Mouse (Mus musculus) forebrain, embryonic 15.5 days (tissue): Measurements from ENCODE around the gene Gm10197. TPM values are rescaled to one million over a fixed set of nuclear protein-coding genes. Genes with fewer than 3 reads are reported as not detected.
A peak's percentile ranks its signal among the peaks of the same experiment; 100 is the strongest.

Experiments
- ATAC-seq: fragments of 200-750 bp; cut with Nextera tagmentation; replicated peaks from 2 replicates; pipeline ENCODE4 v1.8.0; 2017; ENCODE audit warnings: mild to moderate bottlenecking, moderate TSS enrichment, moderate library complexity
- H3K27ac ChIP-seq: fragments of 300-500 bp; sonication (generic); replicated peaks from 2 replicates; pipeline ENCODE4 v1.5.1; 2015; ENCODE audit warnings: mild to moderate bottlenecking, inconsistent platforms
- H3K27me3 ChIP-seq: fragments of 300-500 bp; sonication (generic); 2 replicates; pipeline ENCODE4 v1.6.1; 2015; ENCODE audit warnings: inconsistent platforms
- H3K36me3 ChIP-seq: fragments of 300-500 bp; sonication (generic); 2 replicates; pipeline ENCODE4 v1.6.1; 2015; ENCODE audit warnings: mild to moderate bottlenecking, inconsistent platforms
- H3K4me1 ChIP-seq: fragments of 300-500 bp; sonication (generic); 2 replicates; pipeline ENCODE4 v1.6.1; 2015; ENCODE audit warnings: inconsistent platforms
- H3K4me2 ChIP-seq: fragments of 300-500 bp; sonication (generic); replicated peaks from 2 replicates; pipeline ENCODE4 v1.6.1; 2015; ENCODE audit warnings: mild to moderate bottlenecking, inconsistent platforms
- H3K4me3 ChIP-seq: fragments of 300-500 bp; sonication (generic); 2 replicates; pipeline ENCODE4 v1.5.1; 2015; ENCODE audit warnings: mild to moderate bottlenecking, inconsistent platforms
- H3K9ac ChIP-seq: fragments of 300-500 bp; sonication (generic); replicated peaks from 2 replicates; pipeline ENCODE4 v1.6.1; 2015; ENCODE audit warnings: mild to moderate bottlenecking, inconsistent platforms
- H3K9me3 ChIP-seq: fragments of 300-500 bp; sonication (generic); 2 replicates; pipeline ENCODE4 v1.6.1; 2016; ENCODE audit warnings: inconsistent platforms
- WGBS: fragments of 180-500 bp; shearing (Covaris S2); methylation state at CpG from one replicate; pipeline ENCODE4 v1.1.7; 2015; ENCODE audit warnings: mixed read lengths; 5-methylcytosine and 5-hydroxymethylcytosine counted together
- polyA plus RNA-seq: library from polyadenylated mRNA; unstranded; fragments of >200 nt; fragmentation: Nextera tagmentation; extraction: Ambion mirVana; gene quantifications from 2 replicates; pipeline ENCODE4 v1.2.1, GENCODE M21; 2015

Gene Gm10197
- polyA plus RNA-seq, 1 experiment from 2014 or later, result not detected

DNA sequence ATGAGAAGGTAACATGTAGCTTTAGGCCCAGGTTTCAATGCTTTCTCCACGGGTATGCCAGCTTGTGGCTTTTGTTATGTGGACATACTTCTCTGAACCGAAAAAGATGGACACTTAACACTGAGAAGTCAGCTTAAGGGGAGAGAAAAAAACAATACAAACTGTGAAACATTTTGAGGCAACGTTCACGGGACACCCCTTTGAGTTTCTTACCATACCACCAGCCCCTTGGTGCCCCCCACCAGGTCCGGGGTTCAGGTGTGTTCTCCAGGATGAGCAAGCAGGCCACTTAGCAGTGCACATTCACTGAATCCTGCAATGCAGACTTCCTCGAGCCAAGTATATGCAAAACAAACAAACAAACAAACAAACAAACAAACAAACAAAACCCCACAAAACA, 46.7 kb downstream of the Gm10197 start:
- whole genome bisulfite sequencing, result 49% methylated on average over 6 of the region's 6 CpGs
- no peaks in the 10 kb centered on the region for H3K27me3 ChIP-seq
- ATAC-seq, result no peak
- H3K36me3 ChIP-seq, result no peaks in the 10 kb centered on the region
- H3K9me3 ChIP-seq, result no peaks in the 10 kb centered on the region
- peaks cover 31% of the 10 kb centered on the region for H3K4me1 ChIP-seq
- H3K27ac ChIP-seq, result no peak overlapping the region
- peak overlapping the region; percentile 52; the same call in 1 of the 2 replicates for H3K4me2 ChIP-seq
- H3K9ac ChIP-seq, result no peak overlapping the region
- no peak overlapping the region for H3K4me3 ChIP-seq

DNA sequence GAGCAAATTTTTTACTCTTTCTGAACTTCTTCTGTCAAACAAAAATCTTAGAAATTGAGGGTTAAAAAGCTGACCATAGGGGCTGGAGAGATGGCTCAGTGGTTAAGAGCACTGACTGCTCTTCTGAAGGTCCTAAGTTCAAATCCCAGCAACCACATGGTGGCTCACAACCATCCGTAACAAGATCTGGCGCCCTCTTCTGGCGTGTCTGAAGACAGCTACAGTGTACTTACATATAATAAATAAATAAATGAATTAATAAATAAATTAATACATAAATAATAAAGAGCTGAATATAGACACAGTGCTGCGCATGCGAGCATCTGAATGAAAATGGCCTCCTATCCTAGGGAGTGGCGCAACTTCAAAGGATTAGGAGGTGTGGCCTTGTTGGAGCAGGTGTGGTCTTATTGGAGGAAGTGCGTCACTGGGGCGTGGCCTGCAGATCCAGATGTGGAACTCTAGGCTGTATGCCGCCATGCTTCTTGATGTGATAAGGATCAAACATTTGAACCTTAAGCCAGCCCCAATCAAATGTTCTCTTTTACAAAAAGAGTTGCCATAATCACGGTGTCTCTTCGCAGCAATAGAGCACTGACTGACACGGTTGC, 49.0 kb downstream of the Gm10197 start:
- Histone ChIP-seq H3K9me3 (no peaks in the 10 kb centered on the region), H3K4me1 (peaks cover 21% of the 10 kb centered on the region), H3K4me3 (no peak overlapping the region), H3K27ac (no peak overlapping the region), H3K9ac (no peak overlapping the region), H3K27me3 (no peaks in the 10 kb centered on the region), H3K36me3 (no peaks in the 10 kb centered on the region), H3K4me2 (no peak overlapping the region)
- no peak; the same call in 1 of the 2 replicates for ATAC-seq
- 94% methylated on average over 12 of the region's 12 CpGs for WGBS

Other genes with a start within 250 kb of the Gm10197 start
- gene Add3, start 231.3 kb downstream of the Gm10197 start, polyA plus RNA-seq, result 29.9 and 31.5 TPM in 2 replicates
- gene Mxi1, start 61.2 kb downstream of the Gm10197 start, polyA plus RNA-seq, result 62.0 and 68.4 TPM in 2 replicates
- gene Smndc1, start 18.8 kb upstream of the Gm10197 start, polyA plus RNA-seq, result 41.0 and 42.3 TPM in 2 replicates
- gene Dusp5, start 157.3 kb upstream of the Gm10197 start, polyA plus RNA-seq, result 2.9 TPM in 2 replicates
- gene Nutf2-ps1, start 217.3 kb upstream of the Gm10197 start, polyA plus RNA-seq, result 274 TPM in 2 replicates
- gene Smc3, start 228.6 kb upstream of the Gm10197 start, polyA plus RNA-seq, result 72.4 and 73.3 TPM in 2 replicates